Mouse (Mus musculus) stomach, postnatal 0 days (tissue): Measurements from ENCODE around the gene AI987944. TPM values are rescaled to one million over a fixed set of nuclear protein-coding genes. Genes with fewer than 3 reads are reported as not detected.

ENCODE experiments used
- ATAC-seq: fragments of 200-750 bp; cut with Nextera tagmentation; 2 replicates; pipeline ENCODE4 v1.8.0; 2017; ENCODE audit not compliant: low FRiP score, low TSS enrichment
- DNase-seq: peaks from one replicate; pipeline ENCODE4 v3.0.0-alpha.2; 2016; ENCODE audit warnings: low spot score
- H3K27ac ChIP-seq: fragments of 300-500 bp; sonication (generic); replicated peaks from 2 replicates; pipeline ENCODE4 v1.5.1; 2014; ENCODE audit warnings: mild to moderate bottlenecking, control low read depth
- H3K27me3 ChIP-seq: fragments of 300-500 bp; sonication (generic); 2 replicates; pipeline ENCODE4 v1.6.1; 2014; ENCODE audit warnings: low read length; ENCODE audit not compliant: control insufficient read depth, insufficient read depth
- H3K36me3 ChIP-seq: fragments of 300-500 bp; sonication (generic); 2 replicates; pipeline ENCODE4 v1.6.1; 2014; ENCODE audit warnings: low read length, mixed read lengths; ENCODE audit not compliant: control insufficient read depth, insufficient read depth
- H3K4me1 ChIP-seq: fragments of 300-500 bp; sonication (generic); replicated peaks from 2 replicates; pipeline ENCODE4 v1.6.1; 2014; ENCODE audit warnings: antibody characterized with exemption; ENCODE audit not compliant: control insufficient read depth, insufficient read depth
- H3K4me2 ChIP-seq: fragments of 300-500 bp; sonication (generic); replicated peaks from 2 replicates; pipeline ENCODE4 v1.6.1; 2014; ENCODE audit warnings: low read depth, mild to moderate bottlenecking, control low read depth, moderate library complexity
- H3K4me3 ChIP-seq: fragments of 300-500 bp; sonication (generic); 2 replicates; pipeline ENCODE4 v1.5.1; 2014; ENCODE audit warnings: low read depth, low read length, control low read depth
- H3K9ac ChIP-seq: fragments of 300-500 bp; sonication (generic); 2 replicates; pipeline ENCODE4 v1.6.1; 2014; ENCODE audit warnings: mild to moderate bottlenecking, low read length, control low read depth, mixed read lengths
- H3K9me3 ChIP-seq: fragments of 300-500 bp; sonication (generic); 2 replicates; pipeline ENCODE4 v1.6.1; 2016; ENCODE audit warnings: low read length; ENCODE audit not compliant: control insufficient read depth
- CTCF ChIP-seq: IDR thresholded peaks from 2 replicates; pipeline ENCODE4 v1.5.1; 2016; ENCODE audit warnings: antibody characterized with exemption, low read depth, mild to moderate bottlenecking, moderate library complexity
- EP300 ChIP-seq: optimal IDR thresholded peaks from 2 replicates; pipeline ENCODE3; 2016; ENCODE audit warnings: antibody characterized with exemption
- WGBS: fragments of 180-500 bp; shearing (Covaris S2); extraction: QIAGEN DNeasy Blood & Tissue Kit; methylation state at CpG from one replicate; pipeline ENCODE4 v1.1.7; 2014; 5-methylcytosine and 5-hydroxymethylcytosine counted together
- polyA plus RNA-seq: library from polyadenylated mRNA; unstranded; fragments of >200 nt; fragmentation: Nextera tagmentation; extraction: Ambion mirVana; gene quantifications from 2 replicates; pipeline ENCODE4 v1.2.1, GENCODE M21; 2015

AI987944 gene
- 7.6 and 8.8 TPM in 2 replicates for polyA plus RNA-seq

DNA sequence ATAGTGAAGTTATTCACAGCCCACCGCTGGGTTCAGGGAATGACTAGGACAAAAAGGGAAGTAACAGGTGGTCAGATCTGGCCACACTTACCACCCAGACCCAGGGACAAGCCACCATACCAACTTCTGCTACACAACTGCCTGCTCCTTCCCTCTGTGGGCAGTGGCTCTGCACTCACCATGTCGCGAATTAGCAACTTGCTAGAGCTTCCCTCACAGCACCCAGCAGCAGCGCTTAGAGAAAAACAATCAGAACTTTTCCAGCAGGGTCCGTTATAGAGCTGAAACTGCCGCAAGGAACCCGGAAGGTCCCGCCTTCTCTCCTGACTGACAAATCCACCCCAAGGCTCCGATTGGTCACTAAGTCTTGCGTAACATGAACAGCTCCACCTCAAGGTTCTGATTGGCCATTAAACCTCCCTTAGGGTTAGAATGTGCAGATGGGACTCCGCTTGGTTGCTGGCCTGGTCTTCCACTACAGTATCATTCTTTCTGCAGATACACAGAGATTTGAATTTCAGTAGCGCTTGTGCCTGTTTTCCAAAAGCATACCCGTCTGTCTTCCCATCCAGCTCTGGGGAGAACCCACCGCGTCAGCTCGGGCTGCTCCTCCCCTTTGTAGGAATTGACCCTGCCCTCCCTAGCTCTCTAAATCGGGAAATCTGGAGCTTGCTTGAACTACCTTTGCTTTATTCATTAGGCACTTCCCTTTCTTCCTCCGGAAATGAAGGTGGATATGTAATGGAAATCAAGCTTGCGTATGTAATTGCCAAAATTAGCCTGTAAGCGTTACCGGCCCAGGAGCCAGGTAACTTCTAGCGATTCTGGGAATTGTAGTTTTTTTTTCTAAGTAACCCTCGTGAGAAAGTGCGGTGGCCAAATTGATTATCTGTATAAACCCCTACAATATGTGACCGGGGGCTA lies at the start of gene AI987944:
Gene AI987944, minus strand, starts transcription at position 332 of the 924 bp plus-strand sequence.
- H3K4me3 ChIP-seq, result peak within 1 kb of the TSS; percentile 62
- H3K27me3 ChIP-seq, result no peaks in the 10 kb centered on the region
- no peak for TF ChIP-seq EP300
- peak; percentile 41; the same call in 1 of the 2 replicates for TF ChIP-seq CTCF
- no peaks in the 10 kb centered on the region for H3K9me3 ChIP-seq
- H3K27ac ChIP-seq, result peak within 1 kb of the TSS; percentile 73
- no peaks in the 10 kb centered on the region for H3K4me1 ChIP-seq
- peak within 1 kb of the TSS; percentile 56 for H3K4me2 ChIP-seq
- H3K9ac ChIP-seq, result peak within 1 kb of the TSS; percentile 65
- ATAC-seq, result peak; percentile 100
- WGBS, result under 1% methylated on average over 25 of the region's 25 CpGs
- peak; percentile 85 for DNase-seq
- H3K36me3 ChIP-seq, result no peaks in the 10 kb centered on the region

GRCm38 (mm10) chr7:41394130-41394529 lies 951 bp upstream of the AI987944 start:
- Histone ChIP-seq H3K9ac (no peak overlapping the region), H3K4me3 (no peak overlapping the region), H3K36me3 (no peaks in the 10 kb centered on the region), H3K4me2 (no peak overlapping the region), H3K4me1 (no peaks in the 10 kb centered on the region), H3K9me3 (no peaks in the 10 kb centered on the region), H3K27me3 (no peaks in the 10 kb centered on the region), H3K27ac (no peak overlapping the region)
- TF ChIP-seq EP300 (no peak), CTCF (no peak)
- 67% methylated on average over 4 of the region's 4 CpGs for WGBS
- ATAC-seq (no peak), DNase-seq (no peak)

Other genes with a start within 250 kb of the AI987944 start
- not detected in 2 replicates for gene Gm5592, start 239.5 kb downstream of the AI987944 start, polyA plus RNA-seq
- 0.04 and 0.05 TPM in 2 replicates for gene Vmn2r57, start 55.3 kb upstream of the AI987944 start, polyA plus RNA-seq
- gene Gm20449, start 106.0 kb upstream of the AI987944 start, polyA plus RNA-seq, result not detected in 2 replicates
- gene AW146154, start 106.5 kb upstream of the AI987944 start, polyA plus RNA-seq, result 6.7 and 6.8 TPM in 2 replicates
- not detected in 2 replicates for gene Gm6871, start 180.3 kb upstream of the AI987944 start, polyA plus RNA-seq
- gene 2610021A01Rik, start 205.9 kb upstream of the AI987944 start, polyA plus RNA-seq, result 3.6 and 3.7 TPM in 2 replicates
- 5.2 and 6.2 TPM in 2 replicates for gene Zfp788, start 239.8 kb upstream of the AI987944 start, polyA plus RNA-seq